Mouse (Mus musculus) kidney, adult 18-20 months (tissue): Measurements from ENCODE around the gene Mapkapk5.
"Not testable (repeated sequence)": the region's sequence is repeated elsewhere in the genome, so short reads cannot be mapped to it uniquely, and the experiment has no call there.

Experiments
- DNase-seq: peaks from one replicate; pipeline ENCODE4 v3.0.0; 2021

The Mapkapk5 gene

DNA sequence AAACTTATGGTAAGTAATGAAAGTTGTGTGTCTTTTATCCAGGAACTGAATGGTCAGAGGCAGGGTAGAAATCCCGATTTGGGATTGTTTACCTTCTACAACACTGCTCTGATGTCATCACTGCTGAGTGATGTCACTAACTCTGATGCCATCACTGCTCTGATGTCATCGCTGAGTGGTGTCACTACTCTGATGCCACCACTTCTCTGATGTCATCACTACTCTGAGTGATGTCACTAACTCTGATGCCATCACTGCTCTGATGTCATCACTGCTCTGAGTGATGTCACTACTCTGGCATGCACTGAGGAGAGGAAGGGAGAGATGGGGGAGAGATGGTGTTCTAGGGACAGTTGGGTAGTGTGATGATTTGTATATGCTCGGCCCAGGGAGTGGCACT, 16.7 kb upstream of the Mapkapk5 start:
- DNase-seq: no peak

- no peak for DNase-seq
Observed at GRCm38 (mm10) chr5:121549196-121549595, 3.5 kb upstream of the Mapkapk5 start.

DNA sequence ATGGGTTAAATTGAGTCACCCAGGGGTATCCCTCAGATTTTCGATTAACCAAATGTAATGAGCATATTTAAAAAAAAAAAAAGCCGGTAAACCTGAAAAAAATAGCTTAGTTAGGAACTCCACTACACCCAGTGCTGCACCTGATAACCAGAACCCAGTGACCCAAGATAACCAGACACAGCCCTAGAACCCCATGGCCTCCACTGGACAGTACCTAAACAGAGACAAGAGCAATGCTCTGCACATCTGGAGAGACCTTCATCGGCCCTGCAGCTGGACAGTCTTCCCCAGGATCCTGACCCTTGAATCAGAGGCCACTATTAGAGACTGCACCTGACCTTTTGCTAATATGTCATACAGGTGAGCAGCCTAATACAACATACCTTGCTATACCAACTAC, 1.4 kb upstream of the Mapkapk5 start:
- no peak for DNase-seq

- peak; percentile 66 for DNase-seq
Observed at GRCm38 (mm10) chr5:121546530-121546895, 808 bp upstream of the Mapkapk5 start.

- DNase-seq: peak; percentile 56
Observed at GRCm38 (mm10) chr5:121544910-121545792, 554 bp downstream of the Mapkapk5 start, which contains the start of the genes Adam1a and Gm42878. TSS of gene Adam1a (minus strand) at chr5:121545482. TSS of gene Gm42878 (minus strand) at chr5:121545482.

- DNase-seq: no peak
Observed at GRCm38 (mm10) chr5:121543370-121543769, 2.3 kb downstream of the Mapkapk5 start.

DNA sequence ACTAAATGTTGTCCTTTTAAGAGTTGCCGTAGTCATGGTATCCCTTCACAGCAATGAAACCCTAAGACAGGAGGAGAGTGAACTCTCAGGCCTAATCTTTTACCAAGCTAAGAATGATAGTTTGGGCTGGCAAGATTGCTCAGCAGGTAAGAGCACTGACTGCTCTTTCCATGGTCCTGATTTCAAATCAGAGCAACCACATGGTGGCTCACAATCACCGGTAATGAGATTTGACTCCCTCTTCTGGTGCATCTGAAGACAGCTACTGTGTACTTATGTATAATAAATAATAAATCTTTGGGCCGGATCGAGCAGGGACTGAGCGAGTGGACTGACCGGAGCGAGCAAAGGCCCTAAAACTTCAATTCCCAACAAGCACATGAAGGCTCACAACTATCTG, 4.5 kb downstream of the Mapkapk5 start:
- no peak for DNase-seq

- DNase-seq: no peak
Observed at GRCm38 (mm10) chr5:121540066-121540465, 5.6 kb downstream of the Mapkapk5 start.

DNA sequence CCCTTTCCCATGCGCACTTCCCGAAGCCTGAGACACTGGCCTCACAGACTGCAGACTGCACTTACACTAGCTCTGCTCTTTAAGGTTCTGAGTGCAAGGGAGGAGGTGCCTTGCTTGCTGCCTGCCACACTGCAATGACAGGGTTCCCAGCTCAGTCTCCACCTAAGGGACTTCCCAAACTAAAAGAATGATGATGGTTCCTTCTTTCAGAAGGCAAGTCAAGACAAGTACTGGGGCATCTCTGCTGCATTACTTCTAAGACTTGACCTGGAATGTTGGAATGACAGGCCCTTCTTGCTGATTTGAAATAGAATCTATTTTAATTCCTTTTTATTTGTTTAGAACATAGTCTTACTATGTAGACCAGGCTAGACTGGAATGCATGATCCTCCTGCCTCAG, 8.1 kb downstream of the Mapkapk5 start:
- DNase-seq: no peak

GRCm38 (mm10) chr5:121536921-121537555, 8.7 kb downstream of the Mapkapk5 start:
- DNase-seq: no peak

DNA sequence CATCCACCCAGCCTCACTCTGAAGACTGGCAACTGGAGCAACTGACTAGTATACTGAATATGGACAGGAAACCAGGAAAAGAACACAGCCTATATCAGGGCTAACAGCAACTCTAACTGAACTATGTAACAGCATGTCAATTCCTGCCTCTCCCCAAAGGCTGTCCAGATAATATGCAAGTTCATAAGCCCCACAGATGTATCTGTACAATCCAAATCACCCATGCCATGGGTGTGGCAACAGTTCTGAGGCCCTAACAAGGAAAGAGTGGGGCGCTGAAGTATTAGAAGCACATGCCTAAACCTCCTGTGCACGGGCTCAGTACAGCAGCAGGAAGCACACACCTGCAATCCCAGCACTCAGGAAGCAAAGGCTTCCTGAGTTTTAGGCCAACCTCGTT, 10.6 kb downstream of the Mapkapk5 start:
- DNase-seq: no peak

DNA sequence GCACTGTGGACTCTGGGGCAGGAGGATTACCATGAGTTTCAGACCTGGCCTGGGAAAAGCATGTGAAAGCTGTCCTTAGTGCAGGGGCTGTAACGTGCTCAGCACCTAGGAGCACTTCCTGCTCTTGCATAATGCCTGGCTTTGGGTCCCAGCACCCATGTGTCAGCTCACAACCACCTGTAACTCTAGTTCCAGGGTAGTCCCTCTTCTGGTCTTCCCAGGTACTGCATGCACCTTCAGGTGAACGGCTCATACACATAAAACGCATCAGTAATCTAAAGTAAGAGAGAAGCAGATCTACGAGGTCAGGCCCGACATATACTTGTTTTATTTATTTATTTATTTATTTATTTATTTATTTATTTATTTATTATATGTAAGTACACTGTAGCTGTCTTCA, 11.2 kb downstream of the Mapkapk5 start:
- no peak for DNase-seq

DNA sequence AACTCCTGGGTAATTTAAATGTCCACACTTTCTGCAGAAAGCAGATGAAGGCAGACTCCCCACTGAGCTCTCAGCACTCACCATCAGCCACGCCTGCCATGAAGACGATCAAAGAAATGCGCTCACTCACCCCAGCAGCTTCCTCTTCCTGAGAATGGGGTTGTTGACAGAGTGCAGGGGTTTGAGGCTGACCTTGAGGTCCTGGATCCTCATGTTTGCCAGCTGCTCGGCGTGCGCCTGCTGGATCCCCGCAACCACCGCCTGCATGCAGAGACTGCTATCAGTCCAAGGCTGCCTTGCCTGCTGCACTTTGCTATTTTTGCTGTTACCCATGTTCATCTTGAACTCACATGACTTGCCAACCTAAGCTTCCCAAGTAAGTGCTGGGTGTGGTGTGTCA, 18.7 kb downstream of the Mapkapk5 start:
- DNase-seq: no peak

DNA sequence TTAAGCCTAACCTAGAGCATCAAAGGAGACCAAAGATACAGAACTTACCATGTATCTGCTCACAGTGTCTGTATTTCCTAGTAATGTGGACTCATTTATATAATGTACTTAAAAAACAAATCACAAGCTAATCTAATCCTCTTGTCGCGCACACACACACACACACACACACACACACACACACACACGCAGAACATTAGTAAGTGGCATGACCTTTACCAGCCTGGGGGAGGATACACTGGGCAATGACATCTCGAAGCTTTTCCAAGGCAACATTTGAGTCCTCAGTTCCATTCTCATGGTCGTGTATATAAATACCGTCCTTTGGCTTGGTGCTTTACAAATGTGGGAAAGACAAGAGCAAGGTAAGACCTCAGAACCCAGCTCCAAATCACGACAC, 19.2 kb downstream of the Mapkapk5 start:
- DNase-seq: no peak

GRCm38 (mm10) chr5:121525774-121526450, 19.8 kb downstream of the Mapkapk5 start:
- no peak for DNase-seq

- not testable (repeated sequence) for DNase-seq
Observed at GRCm38 (mm10) chr5:121519758-121520157, 25.9 kb downstream of the Mapkapk5 start.

GRCm38 (mm10) chr5:121518983-121519382, 26.7 kb downstream of the Mapkapk5 start:
- DNase-seq: no peak

GRCm38 (mm10) chr5:121510009-121510408, 35.7 kb downstream of the Mapkapk5 start:
- no peak for DNase-seq

GRCm38 (mm10) chr5:121506846-121507245, 38.9 kb downstream of the Mapkapk5 start:
- DNase-seq: no peak

- DNase-seq: no peak
Observed at GRCm38 (mm10) chr5:121503231-121503630, 42.5 kb downstream of the Mapkapk5 start, which contains the start of gene Adam1b. TSS of gene Adam1b (minus strand) at chr5:121503435.

DNA sequence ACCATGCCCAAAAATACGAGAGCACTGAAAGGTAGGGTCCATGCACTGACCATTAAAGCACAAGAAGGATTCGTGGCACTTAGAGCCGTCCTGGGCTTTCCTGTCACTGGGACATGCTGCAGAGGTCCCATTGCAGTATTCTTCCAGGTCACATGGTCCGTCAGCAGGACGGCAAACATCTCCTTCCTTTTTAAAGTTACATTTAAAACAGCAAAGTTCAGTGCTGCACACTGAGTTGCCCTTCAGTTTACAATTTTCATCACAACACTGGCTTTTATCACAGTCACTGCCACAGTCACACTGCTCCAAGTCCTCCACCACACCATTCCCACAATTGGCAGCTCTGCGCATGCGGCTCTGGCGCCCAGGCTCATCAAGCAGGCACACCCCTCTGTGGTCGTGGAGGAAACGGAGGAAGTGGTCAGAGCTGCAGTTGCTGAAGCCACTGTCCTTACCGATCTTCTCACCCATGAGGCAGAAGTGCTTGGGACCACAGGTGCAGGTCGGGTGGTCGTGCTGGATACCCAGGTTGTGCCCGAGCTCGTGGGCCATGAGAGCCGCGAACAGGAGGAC, 44.2 kb downstream of the Mapkapk5 start:
- DNase-seq: not testable (repeated sequence)

GRCm38 (mm10) chr5:121500719-121501118, 45.0 kb downstream of the Mapkapk5 start:
- no peak for DNase-seq

GRCm38 (mm10) chr5:121493305-121493704, 52.4 kb downstream of the Mapkapk5 start:
- no peak for DNase-seq
